Mouse (Mus musculus) urinary bladder, postnatal 0 days (tissue): ENCODE measurements around the gene Kcnj14. TPM values are rescaled to one million over a fixed set of nuclear protein-coding genes. Genes with fewer than 3 reads are reported as not detected.

Experiments
- polyA plus RNA-seq: library from polyadenylated mRNA; unstranded; fragments of >200 nt; fragmentation: Nextera tagmentation; extraction: Ambion mirVana; gene quantifications from 2 replicates; pipeline ENCODE4 v1.2.1, GENCODE M21; 2015

Gene Kcnj14
- 0.16 and 0.28 TPM in 2 replicates for polyA plus RNA-seq

DNA sequence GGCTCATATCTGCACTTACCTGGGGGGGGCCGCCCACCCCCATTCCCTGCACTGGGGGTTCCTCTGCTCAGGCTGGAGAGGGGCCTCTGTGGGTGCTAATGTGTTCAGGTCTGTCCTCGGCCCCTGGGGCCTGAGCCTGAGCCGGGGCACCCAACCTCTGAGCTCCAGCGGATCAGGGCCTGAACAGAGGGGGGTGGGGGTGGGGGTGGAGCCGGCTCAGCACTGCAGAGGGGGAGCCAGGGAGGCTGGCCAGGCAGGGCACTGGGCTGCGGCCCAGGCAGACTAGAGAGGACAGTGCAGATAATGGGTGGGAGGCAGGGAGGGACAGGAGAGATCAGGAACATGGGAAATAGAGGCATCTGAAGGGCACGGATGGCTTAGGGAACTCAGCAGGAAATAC is at the start of gene Kcnj14:
Gene Kcnj14 (minus strand): TSS at position 185 of the 400 bp plus-strand sequence.

GRCm38 (mm10) chr7:45872624-45873023 is 48.0 kb upstream of the Kcnj14 start, which contains the start of gene Kdelr1:
Kdelr1 (plus strand) TSS chr7:45872772.

GRCm38 (mm10) chr7:45830427-45831127 is 6.0 kb upstream of the Kcnj14 start, which contains the start of gene Grwd1:
Grwd1 (minus strand) TSS chr7:45830944.

DNA sequence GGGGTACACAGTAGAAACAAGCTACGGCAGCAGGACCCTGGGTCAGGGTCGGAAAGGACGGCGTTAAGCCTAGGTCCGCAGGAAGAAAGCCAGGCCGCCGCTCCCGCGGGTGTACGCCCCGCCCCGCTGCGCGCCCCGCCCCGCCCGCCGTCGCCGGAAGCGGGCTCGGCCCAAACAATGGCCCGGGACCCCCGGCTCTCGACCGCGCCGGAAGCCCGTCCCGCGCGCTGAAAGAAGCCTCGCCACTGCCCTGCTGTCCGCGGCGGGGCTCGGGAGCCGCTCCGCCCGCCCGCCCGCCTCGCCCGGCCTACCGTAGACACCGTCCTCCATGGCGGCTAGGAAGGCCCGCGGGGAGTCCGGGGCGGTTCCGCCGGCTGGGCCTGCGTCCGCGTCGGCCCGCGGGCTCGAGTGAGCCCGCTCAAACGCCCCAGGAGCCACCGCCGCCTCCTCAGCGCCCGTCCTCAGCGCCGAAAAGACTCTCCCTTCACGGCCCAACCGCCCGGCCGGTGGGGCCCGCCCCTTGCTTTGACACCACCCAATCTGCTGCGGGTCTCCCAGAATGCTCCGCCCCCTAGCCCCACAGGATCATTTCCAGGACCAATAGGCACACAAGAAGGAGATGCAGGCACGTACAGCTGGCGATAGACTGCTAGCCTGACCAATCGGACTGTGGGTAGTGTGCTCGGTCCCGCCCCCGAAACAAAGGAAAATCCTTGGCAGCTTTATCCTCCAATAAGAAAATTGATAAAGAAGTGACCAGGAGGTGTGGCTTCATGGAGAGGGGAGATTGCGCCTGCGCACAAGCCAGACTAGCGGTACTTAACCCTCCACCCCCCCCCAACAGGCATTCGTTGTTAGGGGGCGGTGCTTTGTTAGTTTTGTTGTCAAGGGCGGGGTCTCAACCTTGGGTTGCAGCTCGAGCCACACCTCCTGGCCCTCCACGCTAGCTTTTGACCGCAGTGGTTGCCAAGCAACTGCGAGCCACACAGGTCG is 10.5 kb downstream of the Kcnj14 start, which contains the start of gene Cyth2:
Gene Cyth2 (minus strand): TSS at position 795 of the 993 bp plus-strand sequence.

GRCm38 (mm10) chr7:45784524-45785372 is 39.8 kb downstream of the Kcnj14 start, which contains the start of gene Sult2b1:
Sult2b1 (minus strand) TSS chr7:45784669.

GRCm38 (mm10) chr7:45783511-45784091 is 41.0 kb downstream of the Kcnj14 start, which contains the start of gene Lmtk3:
Lmtk3 (plus strand) TSS chr7:45783738.

Other genes starting within 250 kb of the Kcnj14 start
- gene Fgf21, start 209.3 kb downstream of the Kcnj14 start, polyA plus RNA-seq, result 0.17 and 0.23 TPM in 2 replicates
- not detected in 2 replicates for gene Fut1, start 207.5 kb downstream of the Kcnj14 start, polyA plus RNA-seq
- gene Izumo1, start 203.0 kb downstream of the Kcnj14 start, polyA plus RNA-seq, result 0.17 TPM in 1 of 2 replicates, not detected in the other
- 3.9 and 4.1 TPM in 2 replicates for gene Rasip1, start 197.3 kb downstream of the Kcnj14 start, polyA plus RNA-seq
- gene Mamstr, start 184.8 kb downstream of the Kcnj14 start, polyA plus RNA-seq, result 4.6 and 5.5 TPM in 2 replicates
- 2.7 and 2.9 TPM in 2 replicates for gene Fut2, start 158.4 kb downstream of the Kcnj14 start, polyA plus RNA-seq
- gene Ntn5, start 140.8 kb downstream of the Kcnj14 start, polyA plus RNA-seq, result not detected in 2 replicates
- 0.10 TPM in 1 of 2 replicates, not detected in the other for gene Sec1, start 130.4 kb downstream of the Kcnj14 start, polyA plus RNA-seq
- 3.4 and 4.0 TPM in 2 replicates for gene Car11, start 124.9 kb downstream of the Kcnj14 start, polyA plus RNA-seq
- gene Dbp, start 119.7 kb downstream of the Kcnj14 start, polyA plus RNA-seq, result 4.3 and 5.1 TPM in 2 replicates
- 683 and 783 TPM in 2 replicates for gene Rpl18, start 109.3 kb downstream of the Kcnj14 start, polyA plus RNA-seq
- gene Sphk2, start 106.8 kb downstream of the Kcnj14 start, polyA plus RNA-seq, result 15.2 and 16.7 TPM in 2 replicates
- 0.64 and 0.82 TPM in 2 replicates for gene Fam83e, start 103.6 kb downstream of the Kcnj14 start, polyA plus RNA-seq
- not detected in 2 replicates for gene Spaca4, start 99.0 kb downstream of the Kcnj14 start, polyA plus RNA-seq
- gene Lmtk3, start 41.0 kb downstream of the Kcnj14 start, polyA plus RNA-seq, result 0.10 and 0.21 TPM in 2 replicates
- 0.40 and 0.69 TPM in 2 replicates for gene Sult2b1, start 40.1 kb downstream of the Kcnj14 start, polyA plus RNA-seq
- 49.2 and 49.5 TPM in 2 replicates for gene Cyth2, start 10.2 kb downstream of the Kcnj14 start, polyA plus RNA-seq
- 27.8 and 30.1 TPM in 2 replicates for gene Grwd1, start 6.2 kb upstream of the Kcnj14 start, polyA plus RNA-seq
- 59.9 and 61.7 TPM in 2 replicates for gene Kdelr1, start 48.0 kb upstream of the Kcnj14 start, polyA plus RNA-seq
- 0.65 and 0.74 TPM in 2 replicates for gene Grin2d, start 53.6 kb upstream of the Kcnj14 start, polyA plus RNA-seq
- gene Syngr4, start 71.9 kb upstream of the Kcnj14 start, polyA plus RNA-seq, result 0.39 and 0.41 TPM in 2 replicates
- 3.6 and 4.0 TPM in 2 replicates for gene Tmem143, start 72.2 kb upstream of the Kcnj14 start, polyA plus RNA-seq
- gene Emp3, start 96.6 kb upstream of the Kcnj14 start, polyA plus RNA-seq, result 311 and 437 TPM in 2 replicates
- 1.4 and 1.5 TPM in 2 replicates for gene Ccdc114, start 99.3 kb upstream of the Kcnj14 start, polyA plus RNA-seq
- gene Abcc6, start 205.5 kb upstream of the Kcnj14 start, polyA plus RNA-seq, result not detected in 2 replicates
- gene Nomo1, start 208.9 kb upstream of the Kcnj14 start, polyA plus RNA-seq, result 20.3 and 20.5 TPM in 2 replicates